ENCODE assay signal across 11 mouse cellular contexts in genomic region chr10:75565436-75565835, GRCm38 (mm10). TPM values are rescaled to one million over a fixed set of nuclear protein-coding genes. Genes with fewer than 3 reads are reported as not detected.
DNase-seq lines count a peak whose midpoint lies in the region; ATAC-seq and TF ChIP-seq lines count a peak whose summit lies in the region.
"Had no signal": no experiment of that assay in that cellular context is flagged by ENCODE, and none has a peak within 500 bp of the region (broad histone marks: within the 10 kb centered on the region; RNA-seq: fewer than 3 reads in every experiment).

No protein-coding gene starts in this region.

- 73% methylated on average over 6 of the region's 6 CpGs for WGBS in forebrain, embryonic 11.5 days
- 76% methylated on average over 6 of the region's 6 CpGs for WGBS in forebrain, postnatal 0 days
- 28% methylated on average over 6 of the region's 6 CpGs for WGBS in liver, embryonic 11.5 days

- no peak overlapping the region for H3K27ac ChIP-seq in forebrain, embryonic 11.5 days (ENCODE audit: low read depth, low read length)
- no peak overlapping the region for H3K27ac ChIP-seq in forebrain, postnatal 0 days (ENCODE audit: low read depth, low read length)
- H3K27ac ChIP-seq in liver, embryonic 11.5 days (ENCODE audit: low read depth, low read length), result no peak overlapping the region
- H3K27ac ChIP-seq: midbrain, embryonic 12.5 days had no signal

- H3K4me2 ChIP-seq in forebrain, embryonic 11.5 days (ENCODE audit: low read depth, low read length, severe bottlenecking), result no peak overlapping the region
- H3K4me2 ChIP-seq in forebrain, postnatal 0 days (ENCODE audit: low read depth), result no peak overlapping the region
- H3K4me2 ChIP-seq in liver, embryonic 11.5 days, result peak overlapping the region; percentile 24
- H3K4me2 ChIP-seq: midbrain, embryonic 12.5 days had no signal

- intact Hi-C loops in left cerebral cortex, postnatal 10 days (cut with DNase I), result no loop called here

- H3K27me3 ChIP-seq in forebrain, embryonic 11.5 days (ENCODE audit: control insufficient read depth, insufficient read depth, low read length), result peaks cover 12% of the 10 kb centered on the region
- no peaks in the 10 kb centered on the region for H3K27me3 ChIP-seq in forebrain, postnatal 0 days (ENCODE audit: insufficient read depth, low read length)
- H3K27me3 ChIP-seq in G1E (ENCODE audit: insufficient read depth, low read length), result peaks cover 36% of the 10 kb centered on the region
- peaks cover 18% of the 10 kb centered on the region for H3K27me3 ChIP-seq in liver, embryonic 11.5 days (replicated peaks; ENCODE audit: control insufficient read depth, insufficient read depth, low read length)

- no peaks in the 10 kb centered on the region for H3K9me3 ChIP-seq in forebrain, embryonic 11.5 days (ENCODE audit: control insufficient read depth, low read length)
- no peaks in the 10 kb centered on the region for H3K9me3 ChIP-seq in forebrain, postnatal 0 days (ENCODE audit: low read length)
- no peaks in the 10 kb centered on the region for H3K9me3 ChIP-seq in G1E (replicated peaks)
- no peaks in the 10 kb centered on the region for H3K9me3 ChIP-seq in liver, embryonic 11.5 days (ENCODE audit: control insufficient read depth, low read length)
- H3K9me3 ChIP-seq: midbrain, embryonic 12.5 days had no signal

- no peak overlapping the region for H3K4me3 ChIP-seq in forebrain, embryonic 11.5 days (ENCODE audit: low read depth, low read length)
- H3K4me3 ChIP-seq in forebrain, postnatal 0 days (ENCODE audit: low read depth, low read length), result no peak overlapping the region
- H3K4me3 ChIP-seq in G1E (ENCODE audit: low read depth, low read length), result no peak overlapping the region
- no peak overlapping the region for H3K4me3 ChIP-seq in liver, embryonic 11.5 days (ENCODE audit: low read depth, low read length)
- H3K4me3 ChIP-seq: midbrain, embryonic 12.5 days had no signal

- TF ChIP-seq CTCF in forebrain, postnatal 0 days (IDR thresholded peaks at IDR 0.05; ENCODE audit: low read depth), result no peak
- no peak for TF ChIP-seq CTCF in G1E (IDR thresholded peaks at IDR 0.05; ENCODE audit: low read depth, low read length)

- H3K36me3 ChIP-seq in forebrain, embryonic 11.5 days (ENCODE audit: control insufficient read depth, insufficient read depth, low read length), result no peaks in the 10 kb centered on the region
- no peaks in the 10 kb centered on the region for H3K36me3 ChIP-seq in forebrain, postnatal 0 days (ENCODE audit: insufficient read depth)
- no peaks in the 10 kb centered on the region for H3K36me3 ChIP-seq in G1E (replicated peaks)
- no peaks in the 10 kb centered on the region for H3K36me3 ChIP-seq in liver, embryonic 11.5 days (ENCODE audit: control insufficient read depth, insufficient read depth, low read length)
- H3K36me3 ChIP-seq: midbrain, embryonic 12.5 days had no signal

- no peak overlapping the region for H3K9ac ChIP-seq in forebrain, embryonic 11.5 days (ENCODE audit: low read length)
- no peak overlapping the region for H3K9ac ChIP-seq in forebrain, postnatal 0 days
- H3K9ac ChIP-seq in liver, embryonic 11.5 days (ENCODE audit: low read depth, low read length), result no peak overlapping the region
- H3K9ac ChIP-seq: midbrain, embryonic 12.5 days had no signal

- H3K4me1 ChIP-seq in forebrain, embryonic 11.5 days (replicated peaks; ENCODE audit: control insufficient read depth, insufficient read depth, low read length), result peaks cover 3% of the 10 kb centered on the region; the same call in 1 of the 2 replicates
- H3K4me1 ChIP-seq in forebrain, postnatal 0 days (ENCODE audit: insufficient read depth), result 0 out of 2 replicates have a peak, but pooled peaks cover 6% of the 10 kb centered on the region
- H3K4me1 ChIP-seq in G1E (ENCODE audit: insufficient read depth, low read depth, low read length), result peaks cover 8% of the 10 kb centered on the region
- peaks cover 19% of the 10 kb centered on the region for H3K4me1 ChIP-seq in liver, embryonic 11.5 days (replicated peaks; ENCODE audit: control insufficient read depth, insufficient read depth, low read length)

- DNase-seq in forebrain, embryonic 11.5 days (ENCODE audit: low spot score), result peak; percentile 45
- no peak for DNase-seq in forebrain, postnatal 0 days
- DNase-seq in G1E (ENCODE audit: low spot score), result no peak
- DNase-seq in liver, embryonic 11.5 days (ENCODE audit: low spot score), result no peak
- peak; percentile 32 to 56 for DNase-seq in spleen, postnatal 10 days (ENCODE audit: low spot score in 2 of 2)
- DNase-seq in layer of hippocampus, adult 9-11 months, result no peak
- no peak for DNase-seq in left cerebral cortex, postnatal 10 days (ENCODE audit: extremely low spot score in 1 of 2, low spot score in 2 of 2)
- no peak for DNase-seq in adrenal gland, adult 2 months
- DNase-seq: heart, postnatal 36 days had no signal

- no peak for ATAC-seq in forebrain, embryonic 11.5 days (replicated peaks; ENCODE audit: low FRiP score)
- ATAC-seq in forebrain, postnatal 0 days, result no peak
- ATAC-seq in G1E (ENCODE audit: extremely low read depth, insufficient number of reproducible peaks, low FRiP score, poor library complexity, severe bottlenecking), result peak; percentile 54
- ATAC-seq in liver, embryonic 11.5 days (replicated peaks; ENCODE audit: low FRiP score), result no peak
- ATAC-seq: forebrain, embryonic 16.5 days had no signal

RNA-seq across cellular contexts. Expression of gene Ggt1, which starts 4.0 kb away (rescaled TPM):
- polyA plus RNA-seq in forebrain, embryonic 11.5 days (2014; fragmentation: Nextera tagmentation; extraction: Ambion mirVana), result 2.3 and 3.4 TPM in 2 replicates
- 1.0 and 3.8 TPM in 2 replicates for total RNA-seq in forebrain, postnatal 0 days (2014; rRNA removed)
- polyA plus RNA-seq in forebrain, postnatal 0 days (2015; fragmentation: Nextera tagmentation; extraction: Ambion mirVana), result 0.86 and 2.3 TPM in 2 replicates
- total RNA-seq in G1E (2014; fragmentation: Nextera tagmentation) (not detected in 2 replicates), G1E (2017) (not detected in 2 replicates)
- 0.12 TPM in 1 of 2 replicates, not detected in the other for polyA plus RNA-seq in G1E (2012)
- 4.2 and 4.9 TPM in 2 replicates for polyA plus RNA-seq in liver, embryonic 11.5 days (2014; fragmentation: Nextera tagmentation; extraction: Ambion mirVana)
- total RNA-seq in left cerebral cortex, postnatal 10 days (2021), result 1 to 10 TPM; 1.5 to 4.1 TPM
- not detected for total RNA-seq in adrenal gland, adult 2 months (2021)
- polyA plus RNA-seq in adrenal gland, adult 2 months (2012; rRNA removed), result 0.15 and 0.20 TPM in 2 replicates
- total RNA-seq: heart, postnatal 36 days had no signal

RNA-seq across cellular contexts. Expression of gene Lrrc75b, which starts 5.3 kb away (rescaled TPM):
- polyA plus RNA-seq in forebrain, embryonic 11.5 days (2014; fragmentation: Nextera tagmentation; extraction: Ambion mirVana), result 2.3 and 3.5 TPM in 2 replicates
- 20.0 and 24.2 TPM in 2 replicates for total RNA-seq in forebrain, postnatal 0 days (2014; rRNA removed)
- polyA plus RNA-seq in forebrain, postnatal 0 days (2015; fragmentation: Nextera tagmentation; extraction: Ambion mirVana), result 17.9 and 23.2 TPM in 2 replicates
- total RNA-seq in G1E (2014; fragmentation: Nextera tagmentation), result not detected in 2 replicates
- total RNA-seq in G1E (2017), result 0.05 and 0.06 TPM in 2 replicates
- polyA plus RNA-seq in G1E (2012), result not detected in 2 replicates
- polyA plus RNA-seq in liver, embryonic 11.5 days (2014; fragmentation: Nextera tagmentation; extraction: Ambion mirVana), result 0.48 and 0.52 TPM in 2 replicates
- total RNA-seq in left cerebral cortex, postnatal 10 days (2021), result 10 to 100 TPM; 21.3 to 27.5 TPM
- total RNA-seq in adrenal gland, adult 2 months (2021), result under 1 TPM; 0.14 to 0.41 TPM
- polyA plus RNA-seq in adrenal gland, adult 2 months (2012; rRNA removed), result 0.17 and 0.30 TPM in 2 replicates

RNA-seq across cellular contexts. Expression of gene Ggt5, which starts 23.7 kb away (rescaled TPM):
- 0.67 and 1.0 TPM in 2 replicates for polyA plus RNA-seq in forebrain, embryonic 11.5 days (2014; fragmentation: Nextera tagmentation; extraction: Ambion mirVana)
- 3.2 and 4.3 TPM in 2 replicates for total RNA-seq in forebrain, postnatal 0 days (2014; rRNA removed)
- polyA plus RNA-seq in forebrain, postnatal 0 days (2015; fragmentation: Nextera tagmentation; extraction: Ambion mirVana), result 1.5 and 2.6 TPM in 2 replicates
- not detected in 2 replicates for total RNA-seq in G1E (2014; fragmentation: Nextera tagmentation)
- 0.22 TPM in 1 of 2 replicates, not detected in the other for total RNA-seq in G1E (2017)
- not detected in 2 replicates for polyA plus RNA-seq in G1E (2012)
- polyA plus RNA-seq in liver, embryonic 11.5 days (2014; fragmentation: Nextera tagmentation; extraction: Ambion mirVana), result 0.52 and 1.2 TPM in 2 replicates
- 1 to 10 TPM; 2.6 to 3.3 TPM for total RNA-seq in left cerebral cortex, postnatal 10 days (2021)
- total RNA-seq in adrenal gland, adult 2 months (2021), result 1 to 10 TPM; 5.4 to 7.1 TPM
- 52.7 and 56.5 TPM in 2 replicates for polyA plus RNA-seq in adrenal gland, adult 2 months (2012; rRNA removed)

RNA-seq across cellular contexts. Expression of gene Gucd1, which starts 47.7 kb away (rescaled TPM):
- 30.0 and 35.4 TPM in 2 replicates for polyA plus RNA-seq in forebrain, embryonic 11.5 days (2014; fragmentation: Nextera tagmentation; extraction: Ambion mirVana)
- total RNA-seq in forebrain, postnatal 0 days (2014; rRNA removed), result 36.2 and 44.9 TPM in 2 replicates
- polyA plus RNA-seq in forebrain, postnatal 0 days (2015; fragmentation: Nextera tagmentation; extraction: Ambion mirVana), result 12.2 and 16.0 TPM in 2 replicates
- 17.0 and 26.1 TPM in 2 replicates for total RNA-seq in G1E (2014; fragmentation: Nextera tagmentation)
- total RNA-seq in G1E (2017), result 41.7 and 48.6 TPM in 2 replicates
- polyA plus RNA-seq in G1E (2012), result 14.5 and 15.8 TPM in 2 replicates
- polyA plus RNA-seq in liver, embryonic 11.5 days (2014; fragmentation: Nextera tagmentation; extraction: Ambion mirVana), result 44.5 and 48.8 TPM in 2 replicates
- total RNA-seq in left cerebral cortex, postnatal 10 days (2021), result 10 to 100 TPM; 21.6 to 22.0 TPM
- total RNA-seq in adrenal gland, adult 2 months (2021), result 10 to 100 TPM; 25.9 to 26.0 TPM
- 56.1 and 74.1 TPM in 2 replicates for polyA plus RNA-seq in adrenal gland, adult 2 months (2012; rRNA removed)

RNA-seq across cellular contexts. Expression of gene Snrpd3, which starts 48.1 kb away (rescaled TPM):
- 261 and 263 TPM in 2 replicates for polyA plus RNA-seq in forebrain, embryonic 11.5 days (2014; fragmentation: Nextera tagmentation; extraction: Ambion mirVana)
- 24.4 and 31.6 TPM in 2 replicates for total RNA-seq in forebrain, postnatal 0 days (2014; rRNA removed)
- 144 and 167 TPM in 2 replicates for polyA plus RNA-seq in forebrain, postnatal 0 days (2015; fragmentation: Nextera tagmentation; extraction: Ambion mirVana)
- total RNA-seq in G1E (2014; fragmentation: Nextera tagmentation) (83.0 and 116 TPM in 2 replicates), G1E (2017) (50.9 and 51.6 TPM in 2 replicates)
- polyA plus RNA-seq in G1E (2012), result 19.5 and 29.9 TPM in 2 replicates
- polyA plus RNA-seq in liver, embryonic 11.5 days (2014; fragmentation: Nextera tagmentation; extraction: Ambion mirVana), result 272 and 328 TPM in 2 replicates
- total RNA-seq in left cerebral cortex, postnatal 10 days (2021), result 100 to 1,000 TPM in 1 of 2 experiments, 10 to 100 TPM in 1; 96.2 to 103 TPM
- total RNA-seq in adrenal gland, adult 2 months (2021), result 10 to 100 TPM; 87.1 to 92.8 TPM
- 1.7 and 3.6 TPM in 2 replicates for polyA plus RNA-seq in adrenal gland, adult 2 months (2012; rRNA removed)

Comparison
In these comparisons a context has a peak if more than half of its experiments do, and no peak if none do; other contexts are left out.
1. DNase-seq: peak in forebrain, embryonic 11.5 days (single experiment) and spleen, postnatal 10 days (2 of 2); none in forebrain, postnatal 0 days (single experiment), G1E (single experiment), liver, embryonic 11.5 days (single experiment), layer of hippocampus, adult 9-11 months (single experiment), left cerebral cortex, postnatal 10 days (0 of 2) and adrenal gland, adult 2 months (single experiment).
2. RNA of gene Ggt5, which starts 23.7 kb away (polyA plus RNA-seq): 52.7 to 56.5 TPM in adrenal gland, adult 2 months; 1.5 to 2.6 TPM in forebrain, postnatal 0 days, 0.52 to 1.2 TPM in liver, embryonic 11.5 days, 0.67 to 1.0 TPM in forebrain, embryonic 11.5 days and not detected in G1E; every median in the first group is over 10 times any median in the second.